Mouse (Mus musculus) G1E-ER4 (cell line): ENCODE data around the gene Tomm22. TPM values are rescaled to one million over a fixed set of nuclear protein-coding genes. Genes with fewer than 3 reads are reported as not detected.
A peak's percentile ranks its signal among the peaks of the same experiment; 100 is the strongest.

Experiments
- GATA1 ChIP-seq: IDR thresholded peaks from one replicate; pipeline ENCODE4 v1.8.0; 2012; ENCODE audit warnings: low read length, inconsistent platforms
- polyA plus RNA-seq: library from polyadenylated mRNA; stranded (reverse); fragments of >175 nt; gene quantifications from 2 replicates; pipeline ENCODE4 v1.2.3, GENCODE M21; 2012

The Tomm22 gene
- polyA plus RNA-seq, 1 experiment = 168 TPM

DNA sequence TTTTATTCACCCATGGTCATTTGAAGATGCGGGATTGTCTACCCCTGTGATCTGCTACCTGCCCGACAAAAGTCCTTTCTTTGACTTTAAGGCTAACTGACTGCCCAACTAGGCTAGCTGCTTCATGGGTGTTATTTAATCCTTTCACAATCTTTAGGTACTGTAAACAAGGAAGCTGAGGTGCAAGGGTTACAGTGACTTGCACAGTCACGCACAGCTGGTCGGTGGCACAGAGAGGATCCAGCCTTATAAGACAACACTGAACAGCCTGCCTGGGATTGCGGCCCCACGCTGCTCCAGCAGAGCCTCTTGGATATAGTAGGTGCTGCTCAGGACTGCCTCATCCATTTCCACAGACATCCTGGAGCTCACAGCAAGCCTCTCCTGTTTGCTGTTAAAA lies 12.5 kb downstream of the Tomm22 start:
- no peak for TF ChIP-seq GATA1

GRCm38 (mm10) chr15:79683707-79684465 lies 13.2 kb downstream of the Tomm22 start:
- no peak for TF ChIP-seq GATA1

- no peak for TF ChIP-seq GATA1
These were observed 14.0 kb downstream of the Tomm22 start for GRCm38 (mm10) chr15:79684616-79685015.

DNA sequence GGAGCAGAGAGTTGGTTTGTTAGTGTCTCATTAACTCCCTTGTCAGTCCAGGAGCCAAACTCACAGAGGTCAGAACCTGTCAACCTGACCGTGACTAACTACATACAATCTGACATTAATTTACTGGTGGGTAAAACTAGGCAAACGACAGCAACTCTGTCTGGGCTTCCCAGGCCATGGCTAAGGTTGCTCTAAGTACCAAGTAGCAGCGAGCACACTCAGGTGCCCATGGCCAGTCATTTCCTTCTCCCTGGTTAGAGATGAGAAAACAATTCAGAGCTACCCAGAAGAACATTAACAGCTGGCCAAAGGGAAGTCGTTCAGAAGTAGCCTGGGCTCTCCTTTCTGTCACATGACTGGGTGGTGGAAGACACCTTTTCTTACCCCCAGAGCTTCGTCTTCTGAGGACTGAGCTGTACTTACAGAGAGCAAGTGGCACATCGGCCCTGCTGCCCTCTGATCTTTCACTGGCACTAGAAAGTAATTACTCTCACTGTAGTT lies 14.5 kb downstream of the Tomm22 start:
- no peak for TF ChIP-seq GATA1

DNA sequence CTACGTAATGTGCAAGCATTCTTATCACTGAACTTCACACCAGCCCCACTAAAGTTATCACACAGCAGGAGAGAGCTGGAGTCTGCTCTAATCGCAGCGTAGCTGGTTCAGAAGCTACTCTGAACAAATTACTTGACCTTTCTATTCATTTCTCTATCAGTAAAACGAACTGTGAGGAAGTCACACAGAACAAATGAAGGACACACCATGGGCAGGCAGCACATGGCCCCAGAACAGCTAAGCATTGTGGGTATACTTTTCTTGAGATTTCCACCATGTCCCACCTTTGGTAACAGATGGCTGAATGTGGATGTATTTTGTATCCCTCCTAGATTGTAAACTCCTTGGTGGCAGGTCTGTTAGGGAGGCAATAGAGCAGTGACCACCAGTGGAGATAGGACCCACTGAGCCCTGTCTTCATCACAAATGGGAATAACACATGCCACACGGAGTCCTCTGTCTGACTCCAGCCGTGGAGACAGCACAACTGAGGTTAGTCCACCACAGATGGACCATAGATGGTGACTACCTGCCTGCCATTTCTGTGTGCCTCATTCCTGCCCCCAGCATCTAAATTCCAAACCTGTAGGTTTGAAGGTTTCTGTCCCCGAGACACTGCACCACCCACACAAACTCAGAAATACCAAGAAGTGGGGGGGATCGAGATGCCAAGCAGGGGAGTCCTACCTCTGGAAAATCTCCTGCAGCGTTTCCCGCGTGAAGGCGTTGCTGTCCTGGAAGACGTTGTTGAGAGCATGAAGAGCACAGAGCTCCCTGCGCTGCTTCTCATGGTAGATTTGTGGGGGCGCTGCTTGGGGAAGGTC lies 15.6 kb downstream of the Tomm22 start:
- no peak for TF ChIP-seq GATA1

DNA sequence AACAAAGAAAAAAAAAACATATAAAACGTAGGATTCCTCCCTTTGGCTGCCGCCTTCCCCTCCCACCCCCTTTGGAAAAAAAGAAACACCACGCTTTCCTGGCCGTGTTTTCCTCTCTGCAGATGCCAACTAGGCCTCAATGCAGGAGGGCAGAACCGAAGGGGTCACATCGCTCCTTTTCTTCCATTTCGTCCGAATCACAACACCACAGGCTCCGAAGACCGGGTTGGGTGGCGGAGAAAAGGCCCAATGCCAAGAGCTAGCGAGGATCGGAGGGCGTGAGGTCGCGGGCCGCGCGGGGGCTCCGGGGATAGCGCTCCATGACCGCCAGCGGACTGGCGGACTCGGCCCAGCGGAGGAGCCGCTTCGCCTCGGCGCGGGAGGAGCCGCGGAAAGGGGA lies 16.5 kb downstream of the Tomm22 start:
- TF ChIP-seq GATA1 = no peak

DNA sequence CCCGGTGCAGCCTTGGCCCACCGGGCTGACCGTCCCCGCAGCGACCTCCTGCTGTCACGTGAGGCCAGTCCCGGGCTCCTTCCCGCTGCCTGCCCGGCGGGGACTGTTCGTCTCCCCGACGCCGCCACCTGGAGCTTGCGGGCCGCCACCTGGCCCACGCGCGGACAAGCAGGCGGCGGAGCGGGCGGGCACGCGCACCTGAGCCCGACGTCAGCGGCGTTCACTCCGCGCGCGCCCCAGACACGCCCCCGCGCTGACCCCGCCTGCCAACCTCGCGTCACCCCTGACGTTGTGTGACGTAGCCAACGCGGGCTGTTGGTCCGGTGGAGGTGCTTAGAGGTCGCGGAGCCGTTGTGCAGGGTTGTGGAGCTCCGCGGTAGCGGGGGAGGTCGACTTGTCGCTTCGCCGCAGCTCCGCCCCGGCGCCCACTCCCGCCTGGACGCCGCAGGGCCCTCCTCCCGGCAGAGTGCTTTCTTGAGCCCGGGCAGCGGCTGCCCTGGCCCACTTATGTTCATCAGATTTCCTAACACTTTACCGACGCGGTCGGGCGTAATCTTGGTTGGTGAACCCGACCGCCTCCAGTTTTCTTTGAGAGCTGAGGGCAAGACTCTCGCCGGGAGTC lies 17.1 kb downstream of the Tomm22 start, which contains the start of gene Josd1:
Josd1 (minus strand) TSS at position 274 of the 622 bp plus-strand sequence.
- no peak for TF ChIP-seq GATA1

- TF ChIP-seq GATA1 = no peak
These were observed 17.8 kb downstream of the Tomm22 start for GRCm38 (mm10) chr15:79688268-79688956.

- no peak for TF ChIP-seq GATA1
These were observed 19.2 kb downstream of the Tomm22 start for GRCm38 (mm10) chr15:79689662-79690425.

DNA sequence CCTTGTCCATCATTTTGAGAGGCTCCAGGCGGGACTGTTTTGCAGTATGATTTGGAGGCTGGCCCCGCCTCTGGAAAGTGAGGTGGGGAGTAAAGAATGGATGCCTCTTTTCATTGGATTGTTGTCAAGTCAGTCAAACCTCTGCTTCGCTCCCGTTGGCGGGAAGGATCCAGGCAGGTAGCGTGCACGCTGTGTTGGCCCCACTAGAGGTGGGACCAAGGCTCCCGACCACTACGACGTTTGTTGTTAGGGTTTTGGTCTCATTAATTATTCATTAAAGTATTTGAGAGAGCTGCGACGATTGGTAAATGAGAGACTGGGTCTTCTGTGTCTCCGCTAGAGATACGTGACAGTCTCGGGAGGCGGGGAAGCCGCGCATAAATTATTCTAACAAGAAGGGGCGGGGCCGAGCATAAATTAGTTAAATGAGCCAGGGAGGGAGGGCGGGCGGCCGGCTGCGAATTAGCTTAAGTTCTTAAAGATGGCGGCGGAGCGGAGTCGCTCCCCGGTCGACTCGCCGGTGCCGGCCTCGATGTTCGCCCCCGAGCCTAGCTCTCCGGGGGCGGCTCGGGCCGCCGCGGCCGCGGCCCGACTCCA lies 19.9 kb downstream of the Tomm22 start, which contains the start of gene Gtpbp1:
Gtpbp1 (plus strand) TSS at position 420 of the 597 bp plus-strand sequence.
- TF ChIP-seq GATA1 = no peak

DNA sequence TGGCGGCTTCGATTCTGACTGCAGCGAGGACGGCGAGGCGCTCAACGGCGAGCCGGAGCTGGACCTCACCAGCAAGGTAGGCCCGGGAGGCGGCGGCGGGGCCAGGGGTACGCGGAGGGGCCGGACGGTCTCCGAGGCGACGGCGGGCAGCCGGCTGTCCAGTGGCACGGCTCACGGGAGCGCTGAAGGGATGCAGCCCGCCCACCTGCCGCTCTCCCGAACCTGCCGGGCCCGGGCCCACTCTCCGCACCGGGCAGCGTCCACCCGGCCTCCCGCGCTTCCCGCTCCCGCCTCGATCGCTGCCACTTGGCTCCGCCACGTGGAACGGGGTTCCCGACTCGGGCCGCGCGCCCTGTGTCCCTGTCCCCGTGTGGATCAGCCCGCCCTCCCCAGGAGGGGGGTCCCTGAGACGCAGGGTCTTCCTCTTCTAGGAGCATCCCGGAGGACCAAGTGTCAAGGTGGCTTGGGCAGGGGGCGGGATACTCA lies 20.4 kb downstream of the Tomm22 start:
- TF ChIP-seq GATA1 = no peak

- no peak for TF ChIP-seq GATA1
These were observed 21.7 kb downstream of the Tomm22 start for GRCm38 (mm10) chr15:79692334-79692733.

GRCm38 (mm10) chr15:79693740-79694139 lies 23.1 kb downstream of the Tomm22 start:
- no peak for TF ChIP-seq GATA1

GRCm38 (mm10) chr15:79694512-79694911 lies 23.9 kb downstream of the Tomm22 start:
- TF ChIP-seq GATA1 = peak; percentile 27
